Mouse (Mus musculus) mature B cell (primary cell): Measurements from ENCODE around the gene Camta1.
"Not testable (repeated sequence)": the region's sequence is repeated elsewhere in the genome, so short reads cannot be mapped to it uniquely, and the experiment has no call there.

Source experiments
- in situ Hi-C: fragments of 300-500 bp; cut with MboI; formaldehyde crosslinking; loops from 2 replicates; pipeline ENCODE4 v1.14.3; 2019

Camta1 gene

GRCm38 (mm10) chr4:151059566-151059965, 802.1 kb downstream of the Camta1 start:
- in situ Hi-C loops: no loop called here

- in situ Hi-C loops: no loop called here
Measured at GRCm38 (mm10) chr4:151058634-151059033, 803.0 kb downstream of the Camta1 start.

DNA sequence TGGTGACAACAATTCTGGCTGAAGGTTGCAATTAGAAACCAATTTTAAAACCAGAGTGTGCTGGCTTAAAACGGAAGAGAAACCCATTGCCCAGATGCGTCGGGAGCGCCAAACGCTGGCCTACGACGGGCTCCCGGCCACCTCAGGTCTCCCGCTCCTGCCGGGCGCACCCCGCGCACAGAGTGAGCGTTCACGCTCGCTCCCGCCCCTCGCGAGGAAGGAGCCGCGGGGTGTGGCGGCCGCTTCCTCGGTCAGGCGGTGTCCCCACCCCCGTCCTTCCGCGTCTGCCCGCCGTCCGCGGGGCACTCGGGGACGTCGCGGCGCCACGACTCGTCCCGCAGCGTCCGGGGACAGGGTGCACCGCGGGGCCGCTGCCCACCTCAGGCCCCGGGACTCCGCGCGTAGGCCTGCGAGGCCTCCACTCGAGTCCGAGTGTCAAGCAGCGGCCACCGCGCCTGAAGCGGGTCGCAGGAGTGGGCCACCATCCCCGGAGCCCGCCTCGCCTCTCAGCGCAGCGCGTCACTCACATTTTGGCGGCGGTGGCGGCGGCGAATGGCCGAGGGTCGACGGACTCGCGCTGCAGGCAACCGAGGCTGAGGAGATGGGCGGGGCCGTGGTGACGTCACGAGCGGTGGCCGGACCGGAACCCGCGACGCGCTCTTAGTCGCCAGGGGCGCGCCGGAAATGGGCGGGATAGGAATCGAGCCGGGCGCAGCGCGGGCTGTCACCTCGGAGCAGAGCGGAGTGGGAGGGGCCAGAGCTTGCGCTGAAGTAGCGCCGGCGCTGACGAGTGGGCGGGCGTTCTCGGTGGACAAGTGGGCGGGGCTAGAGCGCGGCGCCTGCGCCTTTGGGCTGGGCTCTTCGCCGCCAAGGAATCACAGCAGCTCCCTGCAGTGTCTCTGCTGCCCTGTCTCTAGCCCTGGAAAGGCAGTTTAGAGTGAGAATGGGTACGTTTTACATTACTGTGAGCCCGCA, 804.0 kb downstream of the Camta1 start, which contains the start of gene Vamp3:
TSS of gene Vamp3 (minus strand) at position 617 of the 975 bp plus-strand sequence.
- in situ Hi-C loops: no loop called here

DNA sequence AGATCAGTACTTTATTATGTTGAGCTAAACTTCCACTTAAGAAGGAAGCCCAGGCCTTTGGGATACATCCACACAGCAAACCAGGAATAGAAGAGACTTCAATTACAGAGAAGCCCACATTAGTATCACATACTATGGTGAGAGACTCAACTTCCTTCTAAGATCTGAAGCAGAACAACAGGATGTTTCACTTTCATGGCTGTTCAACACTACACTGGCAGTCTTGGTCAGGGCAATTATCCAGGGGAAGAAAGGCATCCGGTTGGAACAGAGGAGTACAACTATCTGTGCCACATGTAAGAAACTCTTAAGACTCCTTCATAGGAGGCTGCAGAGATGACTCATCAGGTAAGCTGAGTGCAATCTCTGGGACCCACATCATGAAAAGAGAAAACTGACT, 810.5 kb downstream of the Camta1 start:
- in situ Hi-C loops: no loop called here

DNA sequence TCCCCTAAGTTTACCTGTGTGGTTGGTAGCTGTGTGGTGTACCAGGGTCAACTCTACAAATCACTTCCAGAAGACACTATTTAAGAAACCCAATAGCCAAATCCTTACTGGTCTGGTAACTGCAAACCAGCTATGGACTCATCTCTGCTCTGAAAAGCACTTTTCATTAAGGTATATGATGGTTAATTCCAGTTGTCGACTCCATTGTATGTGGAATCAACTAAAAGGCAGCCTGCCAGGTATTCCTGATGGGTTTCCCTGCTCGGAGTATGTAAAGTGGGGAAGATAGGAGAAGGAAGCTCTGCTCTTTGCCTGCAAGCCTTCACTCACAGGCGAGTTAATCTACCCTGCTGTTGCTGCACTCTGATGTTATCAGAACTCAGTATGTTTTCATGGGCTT, 815.2 kb downstream of the Camta1 start:
- in situ Hi-C loops: no loop called here

DNA sequence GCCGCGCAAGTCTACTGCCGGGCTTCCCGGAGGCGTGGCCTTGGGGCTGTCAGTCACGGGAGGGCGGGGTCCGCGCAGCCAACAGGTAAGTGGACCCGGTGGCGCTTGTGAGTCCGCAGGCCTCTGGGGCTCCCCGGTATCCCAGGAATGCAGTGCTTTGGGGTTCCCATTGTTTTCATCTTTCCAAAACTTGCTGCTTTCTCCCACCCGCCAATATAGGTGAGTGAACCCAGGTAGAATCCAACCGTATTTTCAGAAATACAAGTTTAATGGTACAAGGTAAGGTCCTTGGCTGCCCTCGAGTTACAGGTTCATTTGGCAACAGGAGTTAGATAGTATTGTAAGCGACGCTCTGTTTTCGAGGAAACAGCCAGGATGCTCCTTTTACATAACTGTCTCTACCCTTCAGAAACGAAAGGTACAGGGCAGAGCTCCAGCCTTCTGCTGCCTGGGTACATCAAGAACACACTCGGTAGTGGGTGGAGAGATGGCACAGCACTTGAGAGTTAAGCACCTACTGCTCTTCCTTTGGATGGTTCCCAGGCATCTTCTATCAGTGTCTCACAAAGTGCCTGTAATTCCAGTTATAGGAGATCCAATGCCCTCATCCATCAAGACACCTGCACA, 816.6 kb downstream of the Camta1 start:
- in situ Hi-C loops: no loop called here

DNA sequence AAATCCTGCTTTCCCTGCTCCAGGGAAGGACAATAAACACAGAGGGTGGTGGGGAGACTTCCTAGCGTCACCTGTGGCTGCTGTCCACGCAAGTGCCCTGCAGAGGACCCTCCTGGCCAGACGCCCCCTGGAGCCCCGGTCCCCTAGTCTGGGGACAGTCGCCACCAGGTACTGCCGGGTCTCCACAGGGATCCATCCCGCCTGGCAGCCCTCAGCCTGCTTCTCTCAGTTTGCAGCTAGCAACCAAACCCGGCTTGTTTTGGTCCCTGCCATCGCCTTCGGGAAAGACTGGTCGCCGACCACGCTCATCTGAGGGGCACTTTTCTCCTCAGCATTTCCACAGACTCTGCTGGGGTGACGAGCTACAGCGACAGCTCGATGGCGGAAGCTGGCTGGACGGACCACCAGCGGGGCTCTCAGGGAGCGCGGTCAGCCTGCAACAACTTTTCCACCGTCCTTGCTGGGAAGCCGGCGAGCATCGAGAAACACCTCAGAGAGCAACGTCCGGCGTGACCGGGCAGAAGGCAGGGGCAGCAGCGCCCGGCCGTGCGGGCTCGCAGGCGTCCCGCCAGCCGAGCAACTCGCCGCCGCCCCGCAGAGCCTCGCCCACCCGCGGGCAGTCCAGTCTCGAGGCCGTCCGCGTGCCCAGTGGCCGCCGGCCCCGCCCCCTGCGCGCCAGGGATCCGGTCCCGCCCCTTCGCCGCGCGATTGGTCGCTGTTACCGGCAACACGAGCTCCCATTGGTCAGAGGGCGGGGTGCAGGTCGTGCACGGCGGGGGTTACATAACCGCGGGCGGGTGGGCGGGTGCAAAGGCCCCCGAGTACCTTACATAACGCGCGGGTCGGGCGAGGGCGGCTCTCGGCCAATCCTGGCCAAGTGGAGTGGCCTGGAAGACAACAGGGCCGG, 817.4 kb downstream of the Camta1 start, which contains the start of gene Per3:
TSS of gene Per3 (minus strand) at position 629 of the 907 bp plus-strand sequence.
- in situ Hi-C loops: no loop called here

GRCm38 (mm10) chr4:151043281-151043680, 818.4 kb downstream of the Camta1 start:
- in situ Hi-C loops: no loop called here

GRCm38 (mm10) chr4:151041506-151041905, 820.2 kb downstream of the Camta1 start:
- in situ Hi-C loops: no loop called here

- in situ Hi-C loops: no loop called here
Measured at GRCm38 (mm10) chr4:151037800-151038199, 823.9 kb downstream of the Camta1 start.

DNA sequence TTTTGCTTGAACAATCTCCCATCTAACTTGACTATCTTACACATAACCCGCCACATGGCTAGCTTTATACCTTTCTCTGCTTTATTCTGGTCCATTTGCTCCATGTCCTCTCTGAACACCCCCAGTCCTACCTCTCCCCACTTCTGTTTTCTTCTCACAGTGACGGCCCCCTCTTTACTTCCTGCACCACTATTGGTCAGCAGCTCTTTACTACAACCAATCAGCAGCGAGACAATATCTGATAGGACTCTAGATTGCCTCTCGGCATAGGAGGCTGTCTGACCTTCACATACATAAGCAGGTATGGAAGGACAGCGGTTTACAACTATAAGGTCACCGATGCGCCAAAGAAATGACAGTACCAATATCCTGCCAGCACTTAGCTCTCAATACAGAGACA, 825.2 kb downstream of the Camta1 start:
- in situ Hi-C loops: no loop called here

- in situ Hi-C loops: no loop called here
Measured at GRCm38 (mm10) chr4:151027001-151027400, 834.7 kb downstream of the Camta1 start.

DNA sequence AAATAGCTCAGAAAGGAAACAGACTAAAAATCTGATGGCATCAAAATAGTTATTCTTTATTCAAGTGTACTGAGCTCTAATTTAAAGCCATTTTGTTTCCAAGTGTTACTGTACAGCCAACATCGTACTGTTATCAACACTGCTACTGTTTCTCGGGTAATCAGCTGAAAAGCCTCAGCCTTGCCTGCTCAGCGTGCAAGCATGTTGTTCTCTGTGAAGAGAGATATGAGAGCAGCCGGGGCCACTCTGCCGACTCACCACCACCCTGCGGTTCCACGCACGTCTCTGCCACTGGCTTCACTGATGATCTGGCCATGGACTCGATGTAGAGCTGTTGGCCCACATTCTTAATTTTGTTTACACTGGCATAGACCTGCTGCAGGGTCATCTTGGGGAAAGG, 837.5 kb downstream of the Camta1 start:
- in situ Hi-C loops: no loop called here

DNA sequence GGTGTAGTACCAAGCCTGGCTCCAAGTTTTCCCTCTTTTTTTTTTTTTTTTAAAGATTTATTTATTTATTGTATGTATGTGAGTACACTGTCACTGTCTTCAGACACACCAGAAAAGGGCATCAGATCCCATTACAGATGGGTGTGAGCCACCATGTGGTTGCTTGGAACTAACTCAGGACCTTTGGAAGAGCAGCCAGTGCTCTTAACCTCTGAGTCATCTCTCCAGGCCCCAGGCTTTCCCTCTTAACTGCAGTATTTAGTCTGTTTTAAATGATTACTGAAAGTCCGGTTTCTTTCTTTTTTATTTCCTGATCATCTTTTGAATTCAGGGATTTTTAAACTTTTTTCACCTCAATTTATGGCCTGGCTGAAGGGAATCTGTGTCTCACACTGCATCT, 844.3 kb downstream of the Camta1 start:
- in situ Hi-C loops: not testable (repeated sequence)

DNA sequence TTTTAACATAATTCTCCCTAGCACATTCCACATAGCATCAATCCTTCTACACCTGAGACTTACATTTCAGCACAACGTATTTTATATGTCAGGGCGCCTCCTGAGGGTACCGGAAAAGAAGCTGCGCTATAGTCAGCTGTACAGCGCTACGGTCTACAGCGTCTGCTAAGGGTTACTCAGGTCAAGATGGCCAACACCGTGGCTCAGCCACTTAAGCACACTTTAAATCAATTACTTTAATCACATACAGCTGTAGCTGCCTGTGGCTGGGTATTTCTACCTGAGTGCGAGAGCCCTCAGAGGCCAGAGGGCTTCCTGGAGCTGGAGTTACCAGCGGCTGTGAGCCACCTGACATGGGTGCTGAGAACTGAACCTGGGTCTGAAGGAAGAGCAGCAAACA, 845.7 kb downstream of the Camta1 start:
- in situ Hi-C loops: no loop called here

GRCm38 (mm10) chr4:151010316-151010715, 851.4 kb downstream of the Camta1 start:
- in situ Hi-C loops: no loop called here

GRCm38 (mm10) chr4:151006945-151007344, 854.7 kb downstream of the Camta1 start:
- in situ Hi-C loops: no loop called here

- in situ Hi-C loops: no loop called here
Measured at GRCm38 (mm10) chr4:151005656-151006318, 855.9 kb downstream of the Camta1 start.

- in situ Hi-C loops: no loop called here
Measured at GRCm38 (mm10) chr4:151001397-151001796, 860.3 kb downstream of the Camta1 start.

GRCm38 (mm10) chr4:150998626-150999025, 863.0 kb downstream of the Camta1 start:
- in situ Hi-C loops: no loop called here

- in situ Hi-C loops: no loop called here
Measured at GRCm38 (mm10) chr4:150996797-150997196, 864.9 kb downstream of the Camta1 start, which contains the start of gene Uts2. TSS of gene Uts2 (plus strand) at chr4:150997097.
